Mouse (Mus musculus): Measurements from ENCODE around the gene Dhrs9.

- TF ChIP-seq USF2 (conservative IDR thresholded peaks at IDR 0.05; ENCODE audit: low read depth, low read length) = no peak
- no peak for TF ChIP-seq MAFK (IDR thresholded peaks at IDR 0.05; ENCODE audit: insufficient replicate concordance, low read length)
- no peak for TF ChIP-seq ZNF384 (IDR thresholded peaks at IDR 0.05; ENCODE audit: low read depth, low read length)
- no peak for TF ChIP-seq POLR2AphosphoS2 (IDR thresholded peaks at IDR 0.05; ENCODE audit: low read depth, low read length)
Measured at GRCm38 (mm10) chr2:69451128-69451527, 70.9 kb downstream of the Dhrs9 start.

All from CH12.LX (cell line).